Mouse (Mus musculus) olfactory bulb, adult 2 months (tissue): ENCODE measurements around the gene Acsm1.

ENCODE experiments used
- CTCF ChIP-seq: fragments of 200-500 bp; IDR thresholded peaks from 2 replicates; pipeline ENCODE4 v1.5.1; 2012; ENCODE audit warnings: low read depth, mild to moderate bottlenecking, low read length, moderate library complexity; ENCODE audit not compliant: insufficient read depth
- POLR2A ChIP-seq: fragments of 200-500 bp; IDR thresholded peaks from 2 replicates; pipeline ENCODE4 v1.6.1; 2012; ENCODE audit warnings: mild to moderate bottlenecking, low read depth, low read length, moderate library complexity; ENCODE audit not compliant: insufficient read depth

GRCm38 (mm10) chr7:119680107-119680506, 73.3 kb downstream of the Acsm1 start:
- TF ChIP-seq POLR2A (no peak), CTCF (no peak)
